Mouse (Mus musculus): ENCODE measurements at regions not wholly inside any gene's neighbourhood (a gene's known extent, or its start where the extent isn't known, plus 50 kb on each side); places are given as distances from the start of the nearest gene placed in this dataset.
A peak's percentile ranks its signal among the peaks of the same experiment; 100 is the strongest.

GRCm38 (mm10) chr11:24470469-24470868, 392.6 kb downstream of the Bcl11a start:
- Histone ChIP-seq H3K4me2 (replicated peaks) (no peak overlapping the region), H3K36me3 (no peaks in the 10 kb centered on the region), H3K27me3 (no peaks in the 10 kb centered on the region), H3K4me3 (no peak overlapping the region), H3K9ac (no peak overlapping the region), H3K9me3 (no peaks in the 10 kb centered on the region), H3K27ac (no peak overlapping the region), H3K4me1 (0 out of 2 replicates have a peak, but pooled peaks cover 5% of the 10 kb centered on the region)
- no peak for ATAC-seq (ENCODE audit: insufficient number of reproducible peaks, insufficient read depth, low FRiP score, low TSS enrichment)

DNA sequence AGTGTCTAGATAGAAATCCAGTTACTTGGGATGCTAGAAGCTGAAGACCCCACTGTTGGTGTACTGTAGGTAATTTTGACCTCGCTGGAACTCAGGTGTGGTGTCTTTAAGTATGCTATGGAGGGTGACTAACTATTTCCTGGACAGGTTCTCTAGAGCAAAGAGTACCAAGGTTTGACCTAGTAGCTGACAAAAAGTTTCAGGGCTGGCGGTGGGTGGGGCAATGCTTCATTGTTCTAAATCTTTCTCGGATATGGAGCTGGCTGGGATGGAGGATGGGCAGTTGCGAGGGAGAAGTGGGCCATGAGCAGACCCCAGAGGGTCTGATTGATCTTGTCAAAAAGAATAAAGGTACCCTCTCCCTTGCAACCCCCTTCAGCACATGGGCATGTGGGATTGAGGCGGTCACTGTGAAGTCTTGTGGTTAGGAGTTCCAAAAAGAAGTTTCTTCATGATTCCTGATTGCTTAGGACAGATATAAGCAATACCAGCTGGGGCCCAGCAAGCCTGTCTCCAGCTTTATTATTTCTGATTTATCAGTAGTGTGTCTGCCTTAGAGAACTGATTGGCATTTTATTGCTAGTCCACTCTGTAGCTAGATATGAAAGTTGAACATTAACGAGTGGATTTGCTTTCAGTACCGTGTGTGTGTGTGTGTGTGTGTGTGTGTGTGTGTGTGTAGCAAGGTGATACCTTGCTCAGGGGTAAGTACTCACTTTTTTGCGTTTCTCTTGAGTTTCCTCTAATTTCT, 394.9 kb downstream of the Bcl11a start:
- Histone ChIP-seq H3K4me1 (0 out of 2 replicates have a peak, but pooled peaks cover 5% of the 10 kb centered on the region), H3K36me3 (no peaks in the 10 kb centered on the region), H3K4me3 (no peak overlapping the region), H3K27me3 (no peaks in the 10 kb centered on the region), H3K9ac (no peak overlapping the region), H3K9me3 (no peaks in the 10 kb centered on the region), H3K27ac (peak overlapping the region; percentile 41; the same call in 1 of the 2 replicates), H3K4me2 (replicated peaks) (no peak overlapping the region)
- 55% methylated on average over 8 of the region's 8 CpGs for WGBS
- no peak for ATAC-seq (ENCODE audit: insufficient number of reproducible peaks, insufficient read depth, low FRiP score, low TSS enrichment)

DNA sequence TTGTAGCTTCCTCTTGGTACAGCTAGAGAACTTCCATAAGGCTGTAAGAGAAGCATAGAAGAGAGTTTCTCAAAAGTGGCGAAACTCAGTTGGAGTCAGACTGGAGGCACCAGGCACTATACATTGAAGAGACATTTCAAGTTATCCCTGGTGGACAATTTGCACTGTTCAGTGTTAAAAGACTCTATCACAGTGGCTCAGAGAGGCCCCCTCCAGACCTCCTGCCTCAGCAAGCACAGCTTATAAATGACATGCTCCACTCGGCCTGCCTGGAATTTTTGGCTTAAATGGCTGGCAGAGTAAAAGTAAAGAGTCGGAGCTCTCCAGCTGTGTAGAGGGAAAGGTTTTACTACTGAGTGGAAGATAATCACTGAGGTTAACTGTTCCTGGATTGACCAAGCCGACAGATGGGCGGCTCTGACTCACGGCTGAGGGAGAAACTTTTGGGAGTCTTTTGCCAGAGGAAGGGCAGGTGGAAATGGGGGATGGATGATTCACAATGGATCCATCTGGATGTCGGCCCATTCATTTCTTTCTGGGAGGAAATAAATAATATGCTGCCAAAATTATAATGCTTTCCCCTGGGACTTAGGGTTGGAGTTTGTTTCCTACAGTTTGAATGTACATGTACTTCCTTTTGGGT, 395.6 kb downstream of the Bcl11a start:
- 54% methylated on average over 7 of the region's 7 CpGs for WGBS
- H3K9ac ChIP-seq = no peak overlapping the region

GRCm38 (mm10) chr11:24502722-24503424, 425.0 kb downstream of the Bcl11a start:
- ATAC-seq (ENCODE audit: insufficient number of reproducible peaks, insufficient read depth, low FRiP score, low TSS enrichment) = no peak
- Histone ChIP-seq H3K4me2 (replicated peaks) (no peak overlapping the region), H3K9ac (no peak overlapping the region), H3K27ac (no peak overlapping the region), H3K4me1 (peaks cover 5% of the 10 kb centered on the region; the same call in 1 of the 2 replicates), H3K27me3 (0 out of 2 replicates have a peak, but pooled peaks cover 4% of the 10 kb centered on the region), H3K9me3 (no peaks in the 10 kb centered on the region), H3K4me3 (no peak overlapping the region), H3K36me3 (no peaks in the 10 kb centered on the region)
- WGBS = 41% methylated on average over 11 of the region's 11 CpGs

More for the DNA sequence above, 395.6 kb downstream of the Bcl11a start:
- ATAC-seq (ENCODE audit: insufficient number of reproducible peaks, insufficient read depth, low FRiP score, low TSS enrichment) = no peak
- no peaks in the 10 kb centered on the region for H3K36me3 ChIP-seq
- H3K27ac ChIP-seq = peak overlapping the region; percentile 41; the same call in 1 of the 2 replicates
- H3K4me2 ChIP-seq (replicated peaks) = no peak overlapping the region
- H3K9me3 ChIP-seq = no peaks in the 10 kb centered on the region
- H3K4me3 ChIP-seq = no peak overlapping the region
- H3K27me3 ChIP-seq = no peaks in the 10 kb centered on the region
- 0 out of 2 replicates have a peak, but pooled peaks cover 5% of the 10 kb centered on the region for H3K4me1 ChIP-seq

- Histone ChIP-seq H3K4me1 (no peaks in the 10 kb centered on the region), H3K9me3 (no peaks in the 10 kb centered on the region), H3K36me3 (no peaks in the 10 kb centered on the region), H3K4me2 (replicated peaks) (no peak overlapping the region), H3K27ac (no peak overlapping the region), H3K9ac (no peak overlapping the region), H3K27me3 (no peaks in the 10 kb centered on the region), H3K4me3 (no peak overlapping the region)
- no peak for ATAC-seq (ENCODE audit: insufficient number of reproducible peaks, insufficient read depth, low FRiP score, low TSS enrichment)
Measured at GRCm38 (mm10) chr11:24515568-24515967, 437.7 kb downstream of the Bcl11a start.

DNA sequence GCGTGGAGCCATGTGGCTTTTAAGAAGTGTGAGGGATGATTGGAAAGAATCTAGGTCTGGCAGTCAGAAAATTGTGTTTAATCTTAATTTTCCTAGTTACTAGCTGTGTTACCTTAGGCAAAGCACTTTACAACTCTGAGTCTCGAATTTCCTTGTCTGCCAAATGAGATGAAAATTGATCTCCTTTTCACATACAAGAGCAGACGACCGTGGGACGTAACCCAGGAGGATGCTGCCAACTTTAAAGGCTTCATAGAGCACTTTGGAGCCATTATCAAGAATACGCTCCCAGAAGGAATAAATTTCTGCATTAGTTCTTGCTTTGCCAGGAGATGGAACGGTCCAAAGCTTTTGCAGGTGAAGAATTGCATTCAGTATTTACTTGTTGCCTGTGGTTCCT, 457.6 kb downstream of the Bcl11a start:
- no peaks in the 10 kb centered on the region for H3K9me3 ChIP-seq
- H3K4me2 ChIP-seq (replicated peaks) = no peak overlapping the region
- H3K9ac ChIP-seq = no peak overlapping the region
- H3K4me1 ChIP-seq = 0 out of 2 replicates have a peak, but pooled peaks cover 6% of the 10 kb centered on the region
- H3K36me3 ChIP-seq = no peaks in the 10 kb centered on the region
- no peak overlapping the region for H3K27ac ChIP-seq
- no peaks in the 10 kb centered on the region for H3K27me3 ChIP-seq
- no peak overlapping the region for H3K4me3 ChIP-seq
- no peak for ATAC-seq (ENCODE audit: insufficient number of reproducible peaks, insufficient read depth, low FRiP score, low TSS enrichment)
- 40% methylated on average over 7 of the region's 7 CpGs for WGBS

- Histone ChIP-seq H3K4me3 (no peak overlapping the region), H3K4me1 (0 out of 2 replicates have a peak, but pooled peaks cover 6% of the 10 kb centered on the region), H3K9ac (no peak overlapping the region), H3K27ac (no peak overlapping the region), H3K9me3 (no peaks in the 10 kb centered on the region), H3K4me2 (replicated peaks) (no peak overlapping the region), H3K27me3 (no peaks in the 10 kb centered on the region), H3K36me3 (no peaks in the 10 kb centered on the region)
- ATAC-seq (ENCODE audit: insufficient number of reproducible peaks, insufficient read depth, low FRiP score, low TSS enrichment) = no peak
Measured at GRCm38 (mm10) chr11:24537721-24538120, 459.9 kb downstream of the Bcl11a start.

DNA sequence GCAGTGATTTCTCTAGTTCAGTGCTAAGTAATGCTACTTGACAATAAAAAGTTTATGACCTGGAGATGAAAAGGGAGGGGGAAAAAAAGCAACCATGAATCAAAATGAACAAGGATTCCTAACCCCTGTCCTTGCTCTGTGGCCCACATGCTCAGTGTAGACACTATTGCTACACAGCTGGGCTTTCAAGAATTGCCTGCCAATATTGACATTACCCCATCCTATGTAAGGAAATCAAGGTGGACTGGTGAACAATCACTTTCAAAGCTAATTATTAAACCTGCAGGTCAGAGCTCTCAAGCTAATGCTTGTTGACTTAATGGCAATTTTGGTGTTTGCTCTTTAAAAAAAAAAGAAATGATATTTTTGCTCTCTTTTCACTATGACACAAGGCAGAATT, 491.8 kb downstream of the Bcl11a start:
- H3K4me1 ChIP-seq = no peaks in the 10 kb centered on the region
- no peaks in the 10 kb centered on the region for H3K27me3 ChIP-seq
- no peak for ATAC-seq (ENCODE audit: insufficient number of reproducible peaks, insufficient read depth, low FRiP score, low TSS enrichment)
- H3K9me3 ChIP-seq = no peaks in the 10 kb centered on the region
- no peak overlapping the region for H3K27ac ChIP-seq
- H3K36me3 ChIP-seq = no peaks in the 10 kb centered on the region
- H3K9ac ChIP-seq = no peak overlapping the region
- no peak overlapping the region for H3K4me3 ChIP-seq
- no peak overlapping the region for H3K4me2 ChIP-seq (replicated peaks)

DNA sequence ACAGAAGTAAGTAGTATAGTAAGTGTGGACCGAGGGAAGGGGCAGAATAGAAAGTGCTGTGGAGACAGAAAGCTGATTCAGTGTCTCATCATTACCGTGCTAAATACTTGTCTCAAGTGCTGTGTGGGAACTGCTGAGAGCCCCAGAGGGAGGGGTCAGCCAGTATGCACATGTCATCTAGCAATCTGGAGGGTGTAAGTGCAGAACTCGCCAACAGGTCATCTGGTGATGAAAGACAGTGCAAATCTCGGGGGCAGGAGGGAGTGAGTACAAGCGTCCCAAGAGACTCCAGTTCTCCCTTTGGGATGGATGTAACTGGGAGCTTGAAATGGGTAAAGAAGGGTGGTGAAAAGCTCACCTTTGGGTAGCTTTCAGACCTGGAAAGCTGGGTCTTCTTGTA, 535.7 kb downstream of the Bcl11a start:
- Histone ChIP-seq H3K9me3 (no peaks in the 10 kb centered on the region), H3K4me1 (no peaks in the 10 kb centered on the region; the same call in 1 of the 2 replicates), H3K36me3 (no peaks in the 10 kb centered on the region), H3K4me2 (replicated peaks) (no peak overlapping the region), H3K27me3 (no peaks in the 10 kb centered on the region), H3K9ac (no peak overlapping the region), H3K27ac (no peak overlapping the region), H3K4me3 (no peak overlapping the region)
- no peak for ATAC-seq (ENCODE audit: insufficient number of reproducible peaks, insufficient read depth, low FRiP score, low TSS enrichment)
- 64% methylated on average over 5 of the region's 5 CpGs for WGBS

DNA sequence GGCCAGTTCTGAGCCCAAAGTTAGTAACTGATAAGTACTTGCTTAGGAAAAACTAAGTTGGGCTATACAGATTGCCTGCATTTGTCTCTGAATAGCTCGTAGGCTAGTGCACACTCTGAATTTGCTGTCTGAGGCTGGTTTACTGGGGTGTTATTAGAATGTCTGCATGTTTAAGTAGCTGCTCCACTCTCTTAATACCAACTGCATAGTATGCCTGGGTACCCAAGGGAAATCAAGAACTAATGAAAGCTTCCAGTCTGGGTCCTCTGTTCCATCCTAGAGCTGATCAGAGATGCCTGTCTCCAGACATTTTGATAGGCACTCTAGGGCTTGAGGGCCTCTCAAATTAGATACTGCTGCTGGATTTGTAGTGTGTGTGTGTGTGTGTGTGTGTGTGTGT, 537.6 kb downstream of the Bcl11a start:
- H3K9me3 ChIP-seq = no peaks in the 10 kb centered on the region
- no peak overlapping the region for H3K27ac ChIP-seq
- H3K4me2 ChIP-seq (replicated peaks) = no peak overlapping the region
- no peak overlapping the region for H3K9ac ChIP-seq
- no peaks in the 10 kb centered on the region for H3K36me3 ChIP-seq
- ATAC-seq (ENCODE audit: insufficient number of reproducible peaks, insufficient read depth, low FRiP score, low TSS enrichment) = no peak
- H3K27me3 ChIP-seq = no peaks in the 10 kb centered on the region
- 90% methylated on average over 1 of the region's 1 CpGs for WGBS
- H3K4me1 ChIP-seq = no peaks in the 10 kb centered on the region; the same call in 1 of the 2 replicates
- H3K4me3 ChIP-seq = no peak overlapping the region

DNA sequence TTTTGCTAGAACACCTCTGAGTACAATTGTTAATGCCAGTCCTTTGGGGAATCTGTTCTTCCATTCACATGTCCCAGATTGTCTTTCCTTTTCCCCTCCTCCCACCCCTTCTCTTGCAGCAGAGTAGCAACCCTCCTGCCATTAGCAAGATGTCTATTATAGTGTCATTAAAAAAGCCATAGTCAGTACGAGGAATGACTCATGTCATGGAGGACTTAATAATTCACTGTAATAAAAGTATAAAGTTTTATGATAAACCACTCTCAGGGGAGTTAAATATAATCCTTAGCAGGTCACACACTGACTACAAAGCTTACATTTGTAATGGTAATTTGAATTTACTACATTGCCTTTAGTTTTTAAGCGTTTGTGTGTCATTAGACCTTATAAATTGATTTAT, 540.7 kb downstream of the Bcl11a start:
- Histone ChIP-seq H3K27me3 (no peaks in the 10 kb centered on the region), H3K36me3 (no peaks in the 10 kb centered on the region), H3K27ac (no peak overlapping the region), H3K4me2 (replicated peaks) (no peak overlapping the region), H3K9me3 (no peaks in the 10 kb centered on the region), H3K4me3 (no peak overlapping the region), H3K4me1 (no peaks in the 10 kb centered on the region; the same call in 1 of the 2 replicates), H3K9ac (no peak overlapping the region)
- WGBS = 68% methylated on average over 2 of the region's 2 CpGs
- ATAC-seq (ENCODE audit: insufficient number of reproducible peaks, insufficient read depth, low FRiP score, low TSS enrichment) = no peak

DNA sequence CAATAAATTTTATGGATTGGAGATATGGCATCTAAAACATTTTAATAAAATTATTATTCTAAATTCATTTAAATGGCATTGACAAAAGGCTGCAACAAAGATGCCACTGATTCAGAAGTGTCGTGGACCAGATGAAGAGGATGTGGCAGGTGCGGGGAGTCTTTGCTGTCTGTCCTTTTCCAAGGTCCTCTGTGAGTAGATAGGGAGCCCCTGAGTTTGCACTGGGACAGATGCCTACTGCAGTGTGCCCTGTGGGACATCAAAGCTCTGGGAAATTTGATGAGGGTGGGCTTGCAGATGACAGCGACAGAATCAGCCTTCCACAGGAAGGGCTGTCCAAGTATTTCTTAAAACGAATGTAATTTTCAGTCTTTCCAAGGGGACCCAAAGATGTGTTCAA, 541.2 kb downstream of the Bcl11a start:
- ATAC-seq (ENCODE audit: insufficient number of reproducible peaks, insufficient read depth, low FRiP score, low TSS enrichment) = no peak
- Histone ChIP-seq H3K27ac (no peak overlapping the region), H3K4me1 (no peaks in the 10 kb centered on the region; the same call in 1 of the 2 replicates), H3K36me3 (no peaks in the 10 kb centered on the region), H3K27me3 (no peaks in the 10 kb centered on the region), H3K9ac (no peak overlapping the region), H3K9me3 (no peaks in the 10 kb centered on the region), H3K4me3 (no peak overlapping the region), H3K4me2 (replicated peaks) (no peak overlapping the region)
- WGBS = 71% methylated on average over 4 of the region's 4 CpGs

Measured in embryonic facial prominence, embryonic 12.5 days (tissue).